Mouse (Mus musculus): ENCODE results near the gene 1520401A03Rik. TPM values are rescaled to one million over a fixed set of nuclear protein-coding genes. Genes with fewer than 3 reads are reported as not detected.
A peak's percentile ranks its signal among the peaks of the same experiment; 100 is the strongest.

Gene 1520401A03Rik
- polyA plus RNA-seq, 1 experiment from 2014 or later, result 0.27 TPM

DNA sequence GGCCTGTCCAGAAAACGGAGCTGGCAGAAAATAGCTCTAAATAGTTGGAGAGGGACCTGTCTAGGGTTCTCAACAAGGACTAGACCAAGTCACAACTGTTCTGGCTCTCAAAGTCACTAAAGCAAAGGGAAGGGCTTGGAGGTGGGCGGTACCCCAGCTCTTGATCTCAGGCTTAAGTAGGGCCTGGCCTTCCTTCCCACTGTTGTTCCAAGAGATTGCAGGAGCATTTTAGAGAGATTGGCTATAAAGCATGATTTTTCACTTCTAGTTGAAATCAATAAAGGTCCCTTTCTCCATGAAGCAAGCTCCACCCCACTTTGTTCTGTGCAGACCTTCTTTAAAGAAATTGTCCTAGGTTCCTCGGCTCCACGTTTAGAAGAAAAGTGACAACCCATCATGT lies 2.9 kb upstream of the 1520401A03Rik start:
- ATAC-seq (ENCODE audit: low FRiP score), result no peak
- peaks cover 16% of the 10 kb centered on the region for H3K4me1 ChIP-seq (replicated peaks)
- no peaks in the 10 kb centered on the region for H3K36me3 ChIP-seq
- H3K27me3 ChIP-seq, result 0 out of 2 replicates have a peak, but pooled peaks cover 5% of the 10 kb centered on the region
- no peaks in the 10 kb centered on the region for H3K9me3 ChIP-seq
- H3K4me2 ChIP-seq, result peak overlapping the region; percentile 91
- H3K4me3 ChIP-seq, result peak overlapping the region; percentile 78
- WGBS, result 69% methylated on average over 4 of the region's 4 CpGs
- peak overlapping the region; percentile 79 for H3K9ac ChIP-seq
- peak overlapping the region; percentile 75 for H3K27ac ChIP-seq

DNA sequence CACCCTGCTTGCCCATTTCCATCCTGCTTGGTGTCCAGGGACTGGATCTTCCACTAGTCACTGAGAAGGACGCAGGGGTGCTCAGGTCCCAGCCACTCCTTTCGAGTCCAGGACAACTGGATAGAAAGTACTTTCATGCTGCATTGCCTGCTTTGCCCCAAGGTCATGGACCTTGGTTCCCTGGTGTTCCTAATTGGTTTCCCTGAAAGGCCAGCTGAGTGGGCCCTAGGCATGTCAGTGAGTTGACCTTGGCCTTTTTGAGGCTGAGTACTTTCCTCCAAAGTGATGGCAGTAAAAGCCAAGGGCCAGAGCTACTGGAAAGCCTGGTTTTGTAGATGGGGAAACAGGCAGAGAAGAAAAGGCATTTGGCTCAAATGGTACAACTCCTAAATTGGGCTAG lies 697 bp downstream of the 1520401A03Rik start:
- Histone ChIP-seq H3K9me3 (no peaks in the 10 kb centered on the region), H3K4me1 (replicated peaks) (peaks cover 10% of the 10 kb centered on the region), H3K4me3 (no peak overlapping the region), H3K36me3 (no peaks in the 10 kb centered on the region), H3K27me3 (0 out of 2 replicates have a peak, but pooled peaks cover 9% of the 10 kb centered on the region), H3K4me2 (no peak overlapping the region), H3K9ac (no peak overlapping the region), H3K27ac (no peak overlapping the region)
- ATAC-seq (ENCODE audit: low FRiP score), result no peak
- WGBS, result 73% methylated on average over 2 of the region's 2 CpGs

DNA sequence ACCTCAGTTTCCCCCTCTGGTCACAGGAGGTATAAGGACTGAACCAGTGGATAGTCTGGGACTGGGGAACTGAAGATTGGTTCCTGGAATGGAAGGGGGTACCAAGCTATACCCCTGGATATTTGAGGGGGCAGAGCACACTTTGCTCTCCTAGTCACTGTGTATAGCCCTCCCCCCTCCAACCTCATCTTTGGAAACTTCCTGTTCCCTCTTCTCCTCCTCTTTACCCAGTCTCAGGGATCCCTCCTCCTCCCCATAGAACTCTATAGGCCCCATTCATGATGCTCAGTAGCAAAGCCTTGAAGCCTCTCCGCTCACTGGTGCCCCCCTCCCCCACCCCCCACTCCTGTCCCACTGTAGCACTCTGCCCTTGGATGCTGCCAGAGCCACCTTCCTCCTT lies 3.1 kb downstream of the 1520401A03Rik start:
- Histone ChIP-seq H3K4me1 (replicated peaks) (no peaks in the 10 kb centered on the region), H3K9me3 (no peaks in the 10 kb centered on the region), H3K27ac (no peak overlapping the region), H3K4me3 (no peak overlapping the region), H3K36me3 (no peaks in the 10 kb centered on the region), H3K27me3 (0 out of 2 replicates have a peak, but pooled peaks cover 9% of the 10 kb centered on the region), H3K9ac (no peak overlapping the region), H3K4me2 (no peak overlapping the region)
- WGBS, result 25% methylated on average over 1 of the region's 1 CpGs
- ATAC-seq (ENCODE audit: low FRiP score), result no peak

DNA sequence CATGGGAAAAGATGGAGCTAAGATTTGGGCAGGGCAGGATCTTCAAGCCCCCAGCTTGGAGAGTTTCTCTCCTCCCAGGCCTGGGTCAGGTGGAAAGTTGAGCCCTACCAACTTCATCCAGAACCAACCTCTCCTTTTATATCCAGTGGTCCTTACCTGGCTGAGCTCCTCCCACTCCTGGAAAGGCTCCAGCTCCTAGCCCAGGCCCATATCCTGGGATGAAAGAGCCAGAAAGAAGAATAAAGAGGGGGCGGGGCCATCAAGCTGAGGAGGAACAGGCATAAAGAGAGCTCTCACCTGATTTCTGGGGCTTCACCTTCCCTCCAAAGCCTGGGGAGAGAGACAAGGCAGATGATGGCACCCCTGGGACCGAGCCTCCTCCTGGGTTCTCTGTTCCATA lies 5.6 kb downstream of the 1520401A03Rik start:
- WGBS, result 43% methylated on average over 2 of the region's 2 CpGs
- Histone ChIP-seq H3K4me1 (replicated peaks) (no peaks in the 10 kb centered on the region), H3K9ac (no peak overlapping the region), H3K27ac (no peak overlapping the region), H3K4me2 (no peak overlapping the region), H3K27me3 (0 out of 2 replicates have a peak, but pooled peaks cover 5% of the 10 kb centered on the region), H3K4me3 (no peak overlapping the region), H3K9me3 (no peaks in the 10 kb centered on the region), H3K36me3 (no peaks in the 10 kb centered on the region)
- no peak for ATAC-seq (ENCODE audit: low FRiP score)

DNA sequence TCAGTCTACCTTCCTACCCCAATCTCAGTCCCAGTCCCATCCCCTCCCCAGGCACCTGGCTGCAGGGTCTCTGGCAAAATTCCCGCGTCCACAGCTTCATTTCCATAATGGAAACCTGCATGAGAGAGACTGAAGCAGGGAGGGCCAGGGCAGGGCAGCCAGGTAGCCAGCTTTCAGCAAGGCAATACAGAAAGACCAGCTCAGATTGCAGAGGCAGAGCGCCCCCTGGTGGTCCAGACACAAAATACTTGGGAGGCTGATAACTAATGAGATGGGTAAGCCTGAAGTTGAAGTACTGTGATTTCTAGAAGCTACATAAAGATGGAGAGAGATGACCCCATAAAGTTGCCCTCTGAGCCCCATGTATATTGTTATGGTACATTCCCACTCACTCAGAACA lies 16.4 kb downstream of the 1520401A03Rik start:
- Histone ChIP-seq H3K9ac (no peak overlapping the region), H3K4me2 (no peak overlapping the region), H3K27me3 (peaks cover 43% of the 10 kb centered on the region), H3K4me1 (replicated peaks) (peaks cover 8% of the 10 kb centered on the region), H3K27ac (no peak overlapping the region), H3K9me3 (no peaks in the 10 kb centered on the region), H3K4me3 (no peak overlapping the region), H3K36me3 (no peaks in the 10 kb centered on the region)
- ATAC-seq (ENCODE audit: low FRiP score), result peak; percentile 60; the same call in 1 of the 2 replicates
- 0% methylated on average over 3 of the region's 3 CpGs for WGBS

DNA sequence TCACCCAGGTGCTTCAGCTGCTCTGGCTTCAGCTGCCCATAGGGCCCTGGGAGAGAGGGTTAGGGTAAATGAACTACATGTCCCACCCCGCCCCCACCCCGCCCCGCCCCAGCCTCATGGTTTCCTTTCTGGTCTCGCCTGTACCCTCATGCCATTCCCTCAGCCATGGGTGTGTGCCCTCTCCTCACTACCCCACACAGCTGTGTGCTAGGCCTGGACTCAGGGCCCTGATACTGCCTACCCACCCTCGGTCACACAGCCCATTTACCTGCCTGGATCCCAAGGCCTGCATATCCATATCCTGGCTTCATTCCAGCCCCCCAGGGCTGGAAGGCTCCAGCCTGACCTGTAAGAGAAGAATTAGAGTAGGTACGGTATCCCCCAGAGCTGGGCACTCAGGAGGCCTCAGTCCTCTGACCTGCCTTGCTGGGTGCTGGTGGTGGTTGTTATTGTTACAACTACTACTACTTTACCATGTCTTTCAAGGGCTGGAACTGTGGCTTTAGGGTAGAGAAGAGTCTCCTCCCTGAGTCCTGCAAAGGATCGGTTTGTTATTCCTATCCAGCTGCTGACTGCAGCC lies 17.0 kb downstream of the 1520401A03Rik start:
- Histone ChIP-seq H3K9ac (no peak overlapping the region), H3K9me3 (no peaks in the 10 kb centered on the region), H3K27ac (no peak overlapping the region), H3K4me3 (no peak overlapping the region), H3K27me3 (peaks cover 48% of the 10 kb centered on the region), H3K36me3 (no peaks in the 10 kb centered on the region), H3K4me1 (replicated peaks) (peaks cover 8% of the 10 kb centered on the region), H3K4me2 (no peak overlapping the region)
- no peak; the same call in 1 of the 2 replicates for ATAC-seq (ENCODE audit: low FRiP score)
- 85% methylated on average over 7 of the region's 7 CpGs for WGBS

DNA sequence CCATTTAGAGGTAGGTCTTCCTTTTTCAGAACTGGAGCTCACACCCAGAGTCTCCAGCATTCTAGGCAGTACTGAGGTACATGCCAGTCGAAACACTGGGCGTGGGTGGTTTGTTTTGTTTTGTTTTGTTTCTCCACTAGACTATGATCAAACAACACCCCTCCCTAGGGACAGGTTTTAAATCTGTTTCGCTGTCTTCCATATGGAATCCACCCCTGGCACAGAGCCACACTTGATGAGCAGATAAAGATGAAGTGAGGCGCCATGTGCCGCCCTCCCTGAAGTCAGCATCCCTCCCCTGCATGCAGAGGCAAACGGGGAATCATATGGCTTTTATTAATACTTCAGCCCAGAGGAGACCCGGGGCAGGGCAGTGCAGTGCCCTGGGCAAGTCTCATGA lies 17.8 kb downstream of the 1520401A03Rik start:
- Histone ChIP-seq H3K4me1 (replicated peaks) (peaks cover 11% of the 10 kb centered on the region), H3K9me3 (no peaks in the 10 kb centered on the region), H3K9ac (no peak overlapping the region), H3K27ac (no peak overlapping the region), H3K4me2 (0 out of 2 replicates have a peak overlapping the region, but pooled peaks have one; percentile 4), H3K27me3 (peaks cover 41% of the 10 kb centered on the region), H3K4me3 (no peak overlapping the region), H3K36me3 (no peaks in the 10 kb centered on the region)
- ATAC-seq (ENCODE audit: low FRiP score), result no peak
- WGBS, result 50% methylated on average over 7 of the region's 7 CpGs

DNA sequence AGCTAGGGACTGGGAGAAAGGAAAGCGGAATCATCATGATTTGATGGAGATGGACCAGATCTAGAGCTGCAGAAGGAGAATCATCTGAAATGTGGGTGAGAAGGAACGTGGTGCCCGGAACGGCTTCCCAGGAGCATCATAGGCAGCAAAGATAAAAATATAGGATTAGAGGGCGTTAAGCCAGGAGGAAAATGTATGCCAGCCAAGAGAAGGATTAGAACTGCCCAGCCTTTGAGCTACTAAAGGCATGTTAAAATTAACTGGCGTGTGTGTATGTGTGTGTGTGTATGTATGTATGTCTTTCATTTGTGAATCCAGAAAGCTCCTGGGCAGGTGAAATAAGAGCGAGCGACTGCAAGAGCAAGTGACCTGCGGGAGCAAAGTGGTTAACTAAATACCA lies 19.3 kb downstream of the 1520401A03Rik start:
- Histone ChIP-seq H3K4me1 (replicated peaks) (peaks cover 20% of the 10 kb centered on the region), H3K4me2 (no peak overlapping the region), H3K9ac (no peak overlapping the region), H3K27me3 (peaks cover 51% of the 10 kb centered on the region), H3K4me3 (no peak overlapping the region), H3K9me3 (no peaks in the 10 kb centered on the region), H3K36me3 (no peaks in the 10 kb centered on the region), H3K27ac (no peak overlapping the region)
- ATAC-seq (ENCODE audit: low FRiP score), result no peak
- WGBS, result 82% methylated on average over 9 of the region's 9 CpGs

DNA sequence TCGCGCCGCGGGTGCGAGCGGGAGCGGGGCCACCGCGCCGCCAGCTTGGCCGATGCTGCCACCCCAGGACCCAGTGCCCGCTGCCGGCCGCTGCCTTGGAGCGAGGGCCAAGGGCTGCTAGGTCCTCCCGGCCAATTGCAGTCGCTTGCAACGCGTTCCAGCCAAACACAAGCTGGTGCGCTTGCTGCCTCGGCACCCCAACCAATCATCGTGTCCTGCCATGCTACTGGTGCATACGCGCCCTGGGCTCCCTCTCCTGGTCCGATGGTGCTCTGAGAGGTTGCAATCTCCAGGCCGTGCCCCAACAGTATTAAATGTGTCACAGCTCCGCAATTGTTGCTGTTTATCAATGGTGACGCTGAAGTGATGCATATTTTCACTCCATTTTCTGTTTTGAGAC lies 22.5 kb downstream of the 1520401A03Rik start:
- peak; percentile 95 for ATAC-seq (ENCODE audit: low FRiP score)
- WGBS, result under 1% methylated on average over 28 of the region's 28 CpGs
- 0 out of 2 replicates have a peak overlapping the region, but pooled peaks have one; percentile 58 for H3K27ac ChIP-seq
- H3K9me3 ChIP-seq, result no peaks in the 10 kb centered on the region
- no peaks in the 10 kb centered on the region for H3K36me3 ChIP-seq
- peaks cover 17% of the 10 kb centered on the region for H3K4me1 ChIP-seq (replicated peaks)
- peak overlapping the region; percentile 83 for H3K4me3 ChIP-seq
- peak overlapping the region; percentile 82 for H3K9ac ChIP-seq
- peaks cover 59% of the 10 kb centered on the region for H3K27me3 ChIP-seq
- peak overlapping the region; percentile 98 for H3K4me2 ChIP-seq

DNA sequence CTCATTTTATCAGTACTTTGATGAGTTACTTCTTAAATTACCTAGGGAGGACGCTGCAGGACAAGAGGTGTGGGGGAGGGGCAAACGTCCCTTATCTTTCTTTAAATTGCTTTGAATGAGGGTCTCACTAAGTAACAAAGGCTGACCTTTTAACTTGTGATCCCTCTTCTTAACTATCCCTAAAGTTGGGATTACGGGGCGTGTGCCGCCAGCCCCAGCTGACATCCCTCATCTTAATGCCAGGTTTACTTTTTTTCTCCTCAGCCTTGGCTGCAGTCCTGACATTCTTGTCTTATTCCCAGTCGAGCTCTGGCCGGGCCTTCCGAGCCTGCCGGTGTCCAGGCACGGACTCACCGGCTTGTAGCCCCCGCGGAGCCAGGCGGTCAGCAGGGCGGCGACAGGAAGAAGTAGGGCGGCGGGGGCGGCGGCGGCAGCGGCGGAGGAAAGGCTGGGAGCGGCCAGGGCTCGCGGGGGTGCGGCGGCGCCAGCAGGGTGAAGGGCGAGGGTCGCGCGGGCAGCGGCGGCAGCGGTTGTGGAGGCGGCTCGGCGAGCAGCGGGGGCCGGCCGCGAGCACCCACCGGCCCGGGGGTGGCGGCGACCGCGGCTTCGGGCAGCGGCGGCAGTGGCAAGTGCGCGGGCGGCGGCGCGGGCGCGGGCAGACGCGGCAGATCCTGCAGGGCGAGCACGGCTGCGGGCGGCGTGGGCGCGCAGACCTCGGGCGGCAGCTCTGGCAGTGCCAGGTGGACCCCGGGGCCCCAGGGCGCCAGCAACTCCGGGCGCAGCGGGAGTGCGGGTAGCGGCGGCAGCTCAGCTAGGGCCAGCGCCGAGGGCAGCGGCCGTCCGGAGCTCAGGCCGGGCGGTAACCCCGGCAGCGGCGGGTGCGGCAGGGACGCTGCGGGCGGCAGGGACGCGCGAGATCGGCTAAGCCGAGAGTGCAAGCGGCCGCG lies 23.2 kb downstream of the 1520401A03Rik start:
- Histone ChIP-seq H3K4me3 (peak overlapping the region; percentile 83), H3K9ac (peak overlapping the region; percentile 82), H3K36me3 (no peaks in the 10 kb centered on the region), H3K27me3 (peaks cover 61% of the 10 kb centered on the region), H3K9me3 (no peaks in the 10 kb centered on the region), H3K27ac (peak overlapping the region; percentile 58; the same call in 1 of the 2 replicates), H3K4me2 (peak overlapping the region; percentile 98), H3K4me1 (replicated peaks) (peaks cover 11% of the 10 kb centered on the region)
- peak; percentile 70 for ATAC-seq (ENCODE audit: low FRiP score)
- WGBS, result under 1% methylated on average over 89 of the region's 101 CpGs

DNA sequence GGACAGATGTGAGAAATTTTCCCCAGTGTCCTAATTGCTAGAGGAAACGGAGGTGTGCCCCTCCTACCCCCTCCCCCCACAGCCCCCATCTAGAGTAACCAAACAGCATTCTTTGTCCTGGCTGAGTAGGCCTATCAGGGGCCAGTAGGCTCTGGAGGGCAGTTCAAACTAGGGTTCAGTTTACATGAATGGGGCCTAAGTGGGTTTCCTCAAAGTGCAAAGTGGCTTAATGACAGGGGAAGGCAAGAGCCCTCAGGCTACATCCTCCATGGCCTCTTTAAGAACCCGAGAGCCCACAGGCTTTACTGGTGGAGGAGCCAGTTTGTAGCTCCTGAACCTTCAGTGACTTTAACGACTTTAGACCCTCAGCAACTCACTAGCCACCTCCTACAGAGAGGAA lies 26.8 kb downstream of the 1520401A03Rik start:
- H3K4me3 ChIP-seq, result no peak overlapping the region
- no peak for ATAC-seq (ENCODE audit: low FRiP score)
- H3K36me3 ChIP-seq, result no peaks in the 10 kb centered on the region
- no peak overlapping the region for H3K4me2 ChIP-seq
- H3K27ac ChIP-seq, result no peak overlapping the region
- peaks cover 11% of the 10 kb centered on the region for H3K4me1 ChIP-seq (replicated peaks)
- 19% methylated on average over 3 of the region's 3 CpGs for WGBS
- H3K9me3 ChIP-seq, result no peaks in the 10 kb centered on the region
- no peak overlapping the region for H3K9ac ChIP-seq
- peaks cover 45% of the 10 kb centered on the region for H3K27me3 ChIP-seq

DNA sequence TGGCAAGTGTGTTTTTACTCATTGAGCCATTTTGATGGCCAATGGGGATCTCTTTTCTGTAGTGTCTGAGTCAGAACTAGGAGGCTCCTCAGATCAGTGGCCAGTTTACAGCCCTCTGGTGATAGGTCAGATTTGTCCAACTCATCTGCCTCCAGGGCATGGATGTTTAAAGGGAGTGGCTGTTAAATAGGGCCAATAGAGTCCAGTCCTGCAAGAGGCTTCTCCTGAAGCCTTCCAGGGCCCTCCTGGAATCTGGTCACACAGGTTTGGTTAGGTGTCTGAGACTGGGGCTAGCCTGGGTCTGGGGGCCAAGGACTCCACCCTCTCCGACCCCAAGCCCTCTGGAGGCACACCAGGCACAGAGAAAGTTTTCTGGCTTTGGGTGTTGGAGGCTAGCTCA lies 28.1 kb downstream of the 1520401A03Rik start:
- WGBS, result 68% methylated on average over 1 of the region's 1 CpGs
- H3K9ac ChIP-seq, result no peak overlapping the region
- H3K27ac ChIP-seq, result no peak overlapping the region

More for the DNA sequence above, 28.1 kb downstream of the 1520401A03Rik start:
- H3K36me3 ChIP-seq, result no peaks in the 10 kb centered on the region
- no peak for ATAC-seq (ENCODE audit: low FRiP score)
- peaks cover 39% of the 10 kb centered on the region for H3K27me3 ChIP-seq
- H3K4me2 ChIP-seq, result no peak overlapping the region
- peaks cover 7% of the 10 kb centered on the region for H3K4me1 ChIP-seq (replicated peaks)
- H3K4me3 ChIP-seq, result no peak overlapping the region
- H3K9me3 ChIP-seq, result no peaks in the 10 kb centered on the region
